Mouse (Mus musculus): ENCODE measurements around the gene Rpl22l1. TPM values are rescaled to one million over a fixed set of nuclear protein-coding genes. Genes with fewer than 3 reads are reported as not detected.

Gene Rpl22l1
- 7.3 and 15.4 TPM in 2 replicates for polyA plus RNA-seq (2012; ENCODE audit: low replicate concordance)

DNA sequence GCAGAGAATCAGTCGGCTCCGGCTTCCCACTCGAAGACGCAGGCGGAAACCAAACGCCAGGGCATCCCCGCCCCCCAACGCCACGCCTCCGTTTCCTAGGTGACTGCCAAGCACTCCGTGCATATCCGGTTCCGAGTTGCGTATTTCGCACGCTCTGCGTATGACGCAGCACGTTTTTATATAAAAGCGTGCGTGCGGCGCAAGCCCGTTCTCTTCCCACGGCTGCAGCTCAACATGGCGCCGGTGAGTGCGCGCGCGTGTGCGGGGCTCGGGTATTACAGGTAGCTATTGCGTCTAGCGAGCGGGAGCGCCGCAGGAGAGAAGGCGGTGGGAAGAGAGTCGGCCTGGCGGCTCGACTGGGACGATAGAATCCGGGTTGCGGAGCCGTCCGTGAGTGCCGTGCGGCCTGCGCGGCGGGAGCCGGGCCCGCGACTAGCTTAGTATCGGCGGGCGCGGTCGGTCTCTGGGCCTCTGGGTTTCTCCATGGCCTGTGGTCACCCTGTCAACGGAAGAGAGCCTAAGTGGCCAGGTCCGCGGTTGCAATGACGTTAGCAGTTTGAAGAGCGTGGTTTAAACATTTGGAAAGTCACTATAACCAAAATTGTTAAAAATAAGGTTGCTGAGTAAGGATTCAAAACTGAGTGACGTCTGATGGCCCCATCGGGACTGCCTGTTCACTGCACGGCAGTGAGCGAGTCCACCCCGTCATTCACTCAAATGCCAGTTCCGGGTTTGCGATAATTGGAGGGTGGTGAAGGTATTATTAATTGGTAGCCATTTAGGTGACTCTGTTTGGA lies at the start of gene Rpl22l1:
Gene Rpl22l1, plus strand, starts transcription at position 136 of the 797 bp plus-strand sequence.

DNA sequence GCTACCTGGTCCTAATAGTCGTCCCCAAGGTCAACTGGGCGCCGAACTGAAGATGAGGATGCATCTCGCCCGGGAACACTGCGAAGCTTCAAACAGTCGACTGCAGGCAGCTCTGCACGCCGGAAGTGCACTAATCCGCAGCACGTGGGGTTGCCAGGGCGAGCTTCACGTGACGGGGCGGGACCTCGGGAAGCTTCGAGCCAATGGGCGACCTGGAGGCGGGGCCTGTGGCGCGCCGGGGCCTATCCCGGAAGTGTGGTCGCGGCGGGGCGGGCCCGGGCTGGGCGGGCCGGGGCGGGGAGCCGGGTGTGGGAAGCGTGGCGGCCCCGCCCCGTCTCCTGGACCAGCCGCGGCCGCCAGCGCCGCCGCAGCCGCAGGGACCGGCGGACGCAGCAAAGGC lies 24.2 kb upstream of the Rpl22l1 start, which contains the start of gene Eif5a2:
Gene Eif5a2, plus strand, starts transcription at position 283 of the 400 bp plus-strand sequence.

Other genes with a start within 250 kb of the Rpl22l1 start
- not detected in 2 replicates for gene Slc2a2, start 107.5 kb upstream of the Rpl22l1 start, polyA plus RNA-seq (2012; ENCODE audit: low replicate concordance)
- 1.0 and 1.1 TPM in 2 replicates for gene Eif5a2, start 24.2 kb upstream of the Rpl22l1 start, polyA plus RNA-seq (2012; ENCODE audit: low replicate concordance)
- not detected in 2 replicates for gene Gm1527, start 87.2 kb downstream of the Rpl22l1 start, polyA plus RNA-seq (2012; ENCODE audit: low replicate concordance)